Mouse (Mus musculus) brain, embryonic 14.5 days (tissue): ENCODE measurements around the gene Fpr2. TPM values are rescaled to one million over a fixed set of nuclear protein-coding genes. Genes with fewer than 3 reads are reported as not detected.
"Not testable (repeated sequence)": the region's sequence is repeated elsewhere in the genome, so short reads cannot be mapped to it uniquely, and the experiment has no call there.

Experiments
- DNase-seq: peaks from one replicate; pipeline ENCODE4 v3.0.0-alpha.2; 2011; ENCODE audit warnings: low read depth
- CTCF ChIP-seq: fragments of 200-500 bp; IDR thresholded peaks from 2 replicates; pipeline ENCODE4 v1.5.1; 2012; ENCODE audit warnings: inconsistent platforms, mild to moderate bottlenecking, moderate library complexity, borderline replicate concordance; ENCODE audit not compliant: insufficient read depth, insufficient read length; ENCODE audit errors: extremely low read depth
- POLR2A ChIP-seq: fragments of 200-500 bp; IDR thresholded peaks from 2 replicates; pipeline ENCODE4 v1.6.1; 2012; ENCODE audit warnings: mild to moderate bottlenecking, inconsistent platforms, borderline replicate concordance; ENCODE audit not compliant: poor library complexity, insufficient read depth, insufficient read length, severe bottlenecking; ENCODE audit errors: extremely low read depth
- polyA plus RNA-seq: library from polyadenylated mRNA; depleted of rRNA; stranded (reverse); fragments of >200 nt; gene quantifications from 2 replicates; pipeline ENCODE4 v1.2.3, GENCODE M21; 2012; rRNA removed

Fpr2 gene
- polyA plus RNA-seq, result 0.23 and 0.46 TPM in 2 replicates

- DNase-seq, result no peak
- TF ChIP-seq CTCF (no peak), POLR2A (no peak)
These were observed at the start of gene Fpr2, which contains the start of gene Fpr3 for GRCm38 (mm10) chr17:17887774-17888248. Gene Fpr2 (plus strand): TSS chr17:17887824. Gene Fpr3 (plus strand): TSS chr17:17887852.

- TF ChIP-seq CTCF (peak; percentile 71; the same call in 1 of the 2 replicates), POLR2A (0 out of 2 replicates have a peak, but pooled peaks have one; percentile 11)
- DNase-seq, result peak; percentile 97
These were observed 49.5 kb upstream of the Fpr2 start for GRCm38 (mm10) chr17:17837919-17838701.

- TF ChIP-seq CTCF (no peak), POLR2A (no peak)
- no peak for DNase-seq
These were observed 48.3 kb upstream of the Fpr2 start for GRCm38 (mm10) chr17:17839276-17839675.

GRCm38 (mm10) chr17:17840796-17841195 lies 46.8 kb upstream of the Fpr2 start:
- TF ChIP-seq CTCF, result no peak
- TF ChIP-seq POLR2A, result no peak
- no peak for DNase-seq

- DNase-seq, result no peak
- TF ChIP-seq POLR2A (no peak), CTCF (no peak)
These were observed 43.9 kb upstream of the Fpr2 start for GRCm38 (mm10) chr17:17843534-17844261.

GRCm38 (mm10) chr17:17844606-17845005 lies 43.0 kb upstream of the Fpr2 start:
- DNase-seq, result not testable (repeated sequence)

- no peak for DNase-seq
- TF ChIP-seq POLR2A, result no peak
- TF ChIP-seq CTCF, result no peak
These were observed 42.2 kb upstream of the Fpr2 start for GRCm38 (mm10) chr17:17845187-17846027.

- TF ChIP-seq CTCF, result no peak
- no peak for TF ChIP-seq POLR2A
- DNase-seq, result no peak
These were observed 38.6 kb upstream of the Fpr2 start for GRCm38 (mm10) chr17:17848988-17849387.

- TF ChIP-seq CTCF (no peak), POLR2A (no peak)
- DNase-seq, result no peak
These were observed 37.5 kb upstream of the Fpr2 start for GRCm38 (mm10) chr17:17849906-17850712.

GRCm38 (mm10) chr17:17855064-17855838 lies 32.4 kb upstream of the Fpr2 start, which contains the start of gene Has1:
Gene Has1 (minus strand): TSS chr17:17855205.
- no peak for DNase-seq
- TF ChIP-seq CTCF (no peak), POLR2A (no peak)

- DNase-seq, result no peak
- no peak for TF ChIP-seq POLR2A
- TF ChIP-seq CTCF, result no peak
These were observed 31.0 kb upstream of the Fpr2 start for GRCm38 (mm10) chr17:17856612-17857011.
